Mouse (Mus musculus) T-cell, adult 2 months (primary cell): ENCODE data around the gene Rac2.

Experiments
- DNase-seq: peaks from one replicate; pipeline ENCODE4 v3.0.0; 2022; ENCODE audit warnings: low spot score

Rac2 gene

DNA sequence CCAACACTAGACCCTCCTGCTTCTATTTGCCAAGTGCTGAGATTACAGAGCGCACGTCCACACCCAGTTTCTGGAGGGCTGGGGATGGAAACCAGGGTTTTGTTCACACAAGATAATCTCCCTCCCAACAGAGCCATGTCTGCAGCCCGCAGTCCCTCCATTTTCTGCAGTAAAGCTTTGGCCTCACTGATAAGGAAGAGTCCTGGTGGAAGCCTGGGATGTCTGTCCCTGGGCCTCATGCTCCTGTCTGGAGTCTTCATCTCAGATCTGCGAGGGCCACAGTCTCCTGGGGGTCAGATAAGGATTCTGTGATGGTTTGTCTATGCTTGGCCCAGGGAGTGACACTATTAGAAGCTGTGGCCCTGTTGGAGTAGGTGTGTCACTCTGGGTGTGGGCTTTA is 15.5 kb upstream of the Rac2 start:
- DNase-seq: no peak

DNA sequence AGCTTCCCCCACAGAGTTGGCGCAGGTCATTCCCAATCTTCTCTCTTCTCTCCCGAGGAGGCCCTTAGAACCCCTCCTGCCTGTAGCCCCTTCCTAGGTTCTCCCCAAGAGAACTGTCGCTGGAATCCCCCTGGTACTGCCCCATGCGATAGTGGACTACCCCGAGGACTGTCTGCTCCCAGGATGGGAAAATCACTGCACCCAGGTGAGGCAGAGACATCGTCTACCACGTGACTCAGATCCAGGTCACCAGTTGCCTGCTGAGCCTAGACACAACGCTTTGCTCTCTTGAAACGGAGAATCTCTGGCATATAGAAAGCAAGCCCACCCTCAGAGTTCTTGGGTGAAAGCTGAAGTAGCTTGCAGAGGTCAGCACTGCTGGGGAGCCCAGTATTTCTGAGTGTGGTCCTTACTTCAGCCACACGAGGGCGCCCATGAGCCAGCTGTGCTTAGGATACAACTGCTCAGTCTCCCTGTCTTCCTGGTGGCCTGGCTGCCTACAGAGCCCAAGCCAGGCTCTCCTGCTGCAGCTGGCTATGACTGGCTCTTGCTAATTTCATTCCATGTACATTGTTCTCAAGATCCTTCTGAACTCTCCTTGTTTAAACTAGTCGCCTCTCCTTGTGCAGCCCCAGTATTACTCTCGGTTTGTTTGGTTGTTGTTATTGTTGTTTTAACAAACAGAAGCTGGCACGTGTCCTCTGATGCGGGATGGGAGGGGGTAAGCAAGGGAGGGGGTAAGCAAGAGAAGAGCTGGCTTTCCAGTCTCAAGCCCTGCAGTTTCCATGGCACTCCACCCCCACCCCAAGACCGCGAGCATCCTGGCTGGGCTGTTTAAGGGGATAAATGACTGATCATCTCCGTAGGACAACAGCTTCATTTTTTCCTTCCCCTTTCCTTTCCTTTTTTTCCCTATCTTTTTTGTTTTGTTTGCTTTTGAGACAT is 14.7 kb upstream of the Rac2 start:
- peak; percentile 78 for DNase-seq

DNA sequence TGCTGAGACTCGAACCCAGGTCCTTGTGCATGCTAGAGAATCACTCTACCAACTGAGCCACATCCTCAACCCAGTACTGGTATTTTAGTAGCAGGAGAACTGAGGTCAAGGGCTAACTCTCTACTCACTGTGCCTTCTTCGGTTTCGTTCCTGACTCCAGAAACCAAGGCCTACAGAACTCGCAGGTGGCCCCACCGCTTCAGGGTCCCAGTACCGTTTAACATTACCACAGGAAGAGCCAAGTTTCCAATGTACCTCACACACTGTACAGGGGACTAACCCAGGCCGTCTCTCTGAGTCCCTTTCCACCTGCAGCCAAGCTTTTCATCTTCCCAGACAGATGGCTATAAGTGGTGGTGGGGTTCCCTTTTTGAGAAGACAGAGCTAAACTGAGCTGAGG is 12.8 kb upstream of the Rac2 start:
- no peak for DNase-seq

DNA sequence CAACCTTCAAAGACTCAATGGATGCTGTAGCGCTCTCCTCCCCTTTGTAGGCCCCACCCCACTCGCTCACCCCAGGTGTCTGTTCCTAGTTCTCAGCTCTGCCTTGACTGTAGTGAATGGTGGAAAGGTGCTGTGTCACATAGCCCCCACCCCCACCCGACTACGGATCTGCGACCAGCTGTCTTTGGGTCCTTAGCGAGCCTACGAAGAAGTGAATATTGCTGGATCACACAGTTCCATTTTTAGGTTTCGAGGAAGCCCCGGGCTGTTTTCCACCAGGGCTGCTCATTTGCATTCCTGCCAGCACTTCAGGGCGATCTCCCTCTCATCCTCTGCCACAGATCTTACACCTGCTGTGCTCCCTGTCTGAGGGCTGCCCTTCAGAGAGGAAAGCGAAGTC is 10.8 kb upstream of the Rac2 start:
- no peak for DNase-seq

DNA sequence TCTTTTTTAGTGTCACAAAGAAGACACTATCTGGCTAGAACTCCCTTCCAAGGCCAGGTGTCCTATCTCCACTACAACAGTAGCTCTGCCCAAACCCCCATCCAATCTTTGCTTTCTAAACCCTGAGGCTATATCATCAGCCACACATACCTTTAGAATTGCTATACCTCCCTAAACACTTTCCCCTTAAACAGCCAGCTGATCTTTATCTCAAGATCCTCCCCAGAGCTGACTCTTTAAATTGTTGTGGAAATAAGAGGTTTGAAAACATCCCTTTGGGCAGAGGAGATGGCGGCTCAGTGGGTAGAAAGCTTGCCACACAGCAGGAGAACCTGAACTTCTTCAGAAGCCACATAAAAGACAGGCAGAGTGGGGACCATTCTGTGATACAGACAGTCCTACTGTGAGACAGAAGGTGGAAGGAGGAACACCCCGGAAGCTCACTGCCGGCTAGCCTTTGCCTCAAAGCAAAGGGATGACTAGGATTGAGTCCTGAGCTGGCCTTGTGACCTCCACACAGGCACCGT is 3.8 kb upstream of the Rac2 start:
- peak; percentile 75 for DNase-seq

DNA sequence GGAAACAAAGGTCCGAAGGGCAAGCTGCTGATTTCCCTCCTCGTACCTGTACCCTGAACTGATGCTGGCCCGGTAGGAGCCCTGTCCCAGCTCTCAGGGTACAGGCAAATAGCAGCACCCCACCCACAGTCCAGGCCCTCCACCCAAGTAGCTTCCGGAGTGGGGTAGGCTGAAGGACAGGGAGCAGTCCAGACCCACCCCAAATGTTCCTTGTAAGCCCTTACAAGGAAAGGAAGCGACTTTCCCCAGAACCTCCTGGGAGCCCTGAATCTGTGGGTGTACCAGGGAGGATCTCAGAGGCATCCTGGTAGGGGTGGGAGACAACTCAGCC is 348 bp downstream of the Rac2 start:
- DNase-seq: no peak

DNA sequence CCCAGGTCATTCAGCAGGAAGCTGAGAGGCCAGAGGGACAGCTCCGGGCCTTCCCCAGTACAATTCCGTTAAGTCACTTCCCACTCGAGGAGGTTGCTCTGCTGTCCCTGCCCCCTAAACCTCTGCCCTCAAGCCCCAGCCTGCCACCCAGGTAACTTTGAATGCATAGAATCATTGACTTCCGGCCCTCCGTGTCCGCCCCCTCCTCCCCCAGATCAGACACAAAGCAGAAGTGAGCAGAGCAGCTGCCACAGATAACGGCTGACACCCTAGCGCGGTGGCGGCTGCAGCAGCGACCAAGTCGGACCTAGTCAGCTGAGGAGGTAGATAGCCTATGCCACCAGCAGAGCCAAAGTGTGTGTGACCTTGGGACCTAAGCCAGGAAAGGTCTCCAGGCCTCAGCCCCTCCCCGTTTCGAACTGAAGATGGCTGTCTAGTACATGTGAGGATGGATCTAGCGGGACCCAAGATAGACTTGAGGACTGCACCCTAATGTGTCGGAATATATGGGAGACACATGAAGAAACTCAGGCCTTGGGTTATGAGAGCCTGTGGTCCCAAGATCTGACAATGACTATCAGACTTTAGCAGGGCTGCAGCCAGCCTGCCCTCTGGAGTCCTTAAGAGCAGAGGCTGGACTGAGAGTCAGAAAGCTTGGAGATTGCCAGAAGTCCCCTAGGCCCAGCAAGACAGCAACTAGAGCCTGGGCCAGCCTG is 871 bp downstream of the Rac2 start:
- DNase-seq: peak; percentile 79

DNA sequence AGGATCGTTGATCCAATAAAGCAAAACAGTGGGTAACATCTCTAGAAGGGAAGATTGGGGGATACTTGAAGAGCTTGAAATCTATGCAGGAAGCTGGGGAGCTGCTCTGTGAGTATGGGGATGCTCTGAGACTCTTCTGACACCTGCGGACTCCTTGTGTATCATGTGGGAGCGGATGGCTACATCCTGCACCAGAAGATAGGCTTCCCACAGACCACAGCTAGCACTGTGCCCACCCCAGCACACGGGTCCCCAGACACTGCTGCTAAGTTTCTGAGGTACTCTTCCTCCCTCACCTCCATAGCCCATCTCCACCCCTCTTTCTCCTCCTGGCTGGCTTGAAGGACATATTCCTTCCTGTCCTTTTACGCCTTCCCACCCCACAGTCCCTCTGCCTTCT is 2.4 kb downstream of the Rac2 start:
- no peak for DNase-seq

DNA sequence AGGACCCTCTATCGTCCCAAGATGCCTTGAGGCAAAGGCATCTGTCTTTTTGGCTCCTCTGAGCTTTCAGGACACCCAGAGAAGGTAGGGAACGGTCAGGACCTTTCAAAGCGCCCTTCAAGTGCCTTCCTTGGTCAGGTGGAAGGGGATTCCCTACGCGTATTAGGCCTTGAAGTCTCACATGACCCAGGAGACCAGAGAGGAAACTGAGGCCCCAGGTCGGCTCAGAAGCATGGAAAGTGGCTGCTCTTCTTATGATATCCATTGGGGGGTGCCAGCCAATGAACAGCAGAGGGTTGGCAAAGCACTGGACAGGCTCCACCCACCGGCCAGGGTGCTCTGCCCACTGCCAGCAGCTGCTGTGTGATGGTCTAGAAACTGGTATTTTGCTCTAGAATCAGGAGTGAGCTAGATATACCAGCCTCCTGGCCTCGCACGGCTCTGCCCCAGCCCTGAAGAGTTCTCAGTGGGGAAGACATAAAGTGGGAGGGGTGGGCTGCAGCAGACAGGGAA is 4.9 kb downstream of the Rac2 start:
- DNase-seq: no peak

DNA sequence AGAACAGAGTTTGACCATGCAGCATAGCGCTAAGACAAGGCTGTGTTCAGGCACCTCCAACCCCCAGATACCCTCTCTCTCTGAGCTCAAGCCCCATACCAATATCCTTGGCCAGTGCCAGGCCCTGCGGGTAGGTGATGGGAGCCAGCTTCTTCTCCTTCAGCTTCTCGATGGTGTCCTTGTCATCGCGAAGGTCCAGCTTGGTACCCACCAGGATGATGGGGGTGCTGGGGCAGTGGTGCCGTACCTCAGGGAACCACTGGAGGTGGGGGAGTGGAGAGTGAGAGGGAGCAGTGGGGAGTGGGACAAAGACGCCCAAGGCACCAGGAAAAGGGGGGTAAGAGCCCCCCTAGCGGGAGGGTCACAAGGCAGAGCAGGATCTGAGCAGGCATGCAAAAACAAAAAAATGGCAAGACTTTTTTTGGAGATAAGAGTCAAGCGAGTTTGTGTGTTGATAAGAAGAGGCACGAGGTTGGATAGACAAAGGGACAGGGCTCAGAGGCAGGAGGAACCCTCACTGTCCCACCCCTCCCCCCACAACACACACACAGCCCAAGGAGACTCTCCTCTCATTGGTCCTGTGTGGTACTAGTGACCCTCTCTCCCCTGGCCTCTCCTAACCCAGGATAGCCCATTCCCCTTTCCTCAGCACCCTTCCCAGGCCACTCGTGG is 7.7 kb downstream of the Rac2 start:
- no peak for DNase-seq

DNA sequence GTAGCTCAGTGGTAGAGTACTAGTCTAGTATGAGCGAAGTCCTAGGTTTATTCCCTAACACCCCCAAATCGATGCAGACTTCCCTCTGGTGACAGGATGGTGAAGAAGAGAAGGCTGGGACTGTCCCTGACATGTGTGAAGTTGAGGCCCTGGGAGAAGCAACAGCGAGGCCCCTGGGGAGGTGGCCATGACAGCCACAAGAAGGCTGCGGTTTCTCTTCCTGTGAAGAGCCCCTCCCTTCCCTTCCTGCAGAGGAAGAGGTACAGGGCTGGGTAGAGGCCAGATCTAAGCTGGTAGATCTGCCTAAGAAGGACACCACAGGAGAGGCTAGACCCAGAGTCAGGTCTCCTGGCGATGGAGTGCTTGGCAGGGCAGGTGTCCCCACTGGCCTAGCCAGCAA is 8.6 kb downstream of the Rac2 start:
- DNase-seq: peak; percentile 86

DNA sequence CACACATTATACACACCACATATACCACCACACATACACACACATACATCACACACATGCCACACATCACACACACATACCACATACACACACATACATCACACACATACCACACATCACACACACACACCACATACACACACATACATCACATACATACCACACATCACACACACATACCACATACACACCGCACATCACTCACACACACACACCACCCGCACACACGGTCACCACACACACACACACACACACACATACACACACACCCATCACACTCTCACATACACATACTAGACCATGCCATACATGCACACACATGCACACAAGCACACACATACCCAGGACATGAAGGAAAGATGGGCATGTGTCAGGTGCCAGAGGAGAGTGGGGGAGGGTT is 9.2 kb downstream of the Rac2 start:
- DNase-seq: no peak

DNA sequence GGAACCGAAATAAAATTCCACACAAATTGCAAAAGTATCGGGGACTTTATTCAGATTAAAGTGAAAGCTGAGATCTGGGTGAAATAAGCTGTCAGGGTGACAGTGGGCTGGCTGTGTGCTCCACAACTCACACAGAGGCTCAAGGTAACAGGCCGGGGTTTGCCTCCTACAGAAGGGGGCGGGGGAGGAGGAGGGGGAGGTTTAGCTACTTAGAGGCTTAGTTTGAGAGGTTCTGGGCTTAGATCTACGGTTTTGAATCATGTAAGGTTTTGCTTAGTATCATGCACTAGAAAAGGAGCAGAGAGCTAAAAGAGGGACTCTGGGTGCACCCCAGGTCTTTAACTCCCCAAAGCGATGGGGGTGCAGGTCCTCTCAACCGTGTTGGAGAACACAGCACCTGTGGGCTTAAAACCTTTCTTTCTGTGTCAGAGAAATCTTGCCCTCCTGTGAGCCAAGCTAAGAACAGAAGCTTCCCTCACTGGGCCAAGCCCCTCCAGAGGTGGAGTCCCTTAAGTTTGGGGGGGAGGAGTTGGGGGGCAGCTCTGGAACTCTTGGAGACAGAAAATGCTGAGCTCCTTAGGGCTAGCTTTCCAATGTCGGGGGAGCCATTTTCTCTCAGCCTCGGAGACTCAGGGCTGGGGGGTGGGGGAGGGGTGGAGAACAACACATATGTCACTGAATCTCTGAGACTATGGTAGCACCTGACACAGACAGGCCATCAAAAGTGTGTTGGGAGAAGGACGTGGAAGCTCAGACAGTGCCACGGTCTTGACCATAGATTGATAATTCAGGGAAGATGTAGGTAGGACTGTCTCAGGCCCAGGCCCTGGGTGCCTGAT is 13.2 kb downstream of the Rac2 start:
- DNase-seq: no peak

DNA sequence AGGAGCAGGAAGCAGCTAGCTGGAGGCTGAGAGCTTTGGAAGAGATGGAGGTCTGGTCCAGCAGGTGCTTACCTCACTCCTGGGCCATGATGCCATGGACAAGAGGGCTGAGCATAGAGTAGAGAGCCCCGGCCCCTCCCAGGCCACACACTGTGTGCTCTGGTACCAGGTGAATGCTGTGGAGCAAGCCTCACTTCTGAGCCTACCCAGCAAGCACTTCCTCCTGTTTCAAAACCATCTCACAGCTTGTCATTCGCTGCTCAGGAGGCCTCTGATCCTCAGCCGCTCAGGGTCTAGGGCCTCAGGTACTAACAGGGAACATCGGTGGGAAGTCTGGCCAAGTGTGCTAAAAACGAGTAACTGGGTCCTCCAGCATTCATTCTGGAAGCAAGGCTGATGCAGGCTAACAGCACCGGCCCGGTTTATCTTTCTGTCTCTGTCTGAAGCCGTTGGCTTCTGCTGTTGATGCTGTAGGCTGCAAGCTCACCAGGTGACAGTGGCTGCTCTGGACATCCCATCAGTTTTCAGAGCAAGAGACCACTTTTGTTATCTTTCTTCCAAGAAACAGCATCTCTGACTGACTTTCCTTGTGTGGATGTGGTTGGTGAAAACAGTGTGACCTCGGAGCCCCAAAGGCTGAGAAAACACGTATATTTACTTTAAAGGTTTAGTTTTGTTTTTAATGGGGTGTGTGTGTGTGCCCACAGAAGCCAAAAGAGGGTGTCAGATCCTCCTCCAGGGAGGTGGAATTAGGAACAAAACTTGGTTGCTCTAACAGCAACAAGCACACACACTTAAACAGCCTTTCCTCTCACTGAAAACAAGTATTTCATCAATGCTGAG is 14.7 kb downstream of the Rac2 start:
- peak; percentile 65 for DNase-seq

DNA sequence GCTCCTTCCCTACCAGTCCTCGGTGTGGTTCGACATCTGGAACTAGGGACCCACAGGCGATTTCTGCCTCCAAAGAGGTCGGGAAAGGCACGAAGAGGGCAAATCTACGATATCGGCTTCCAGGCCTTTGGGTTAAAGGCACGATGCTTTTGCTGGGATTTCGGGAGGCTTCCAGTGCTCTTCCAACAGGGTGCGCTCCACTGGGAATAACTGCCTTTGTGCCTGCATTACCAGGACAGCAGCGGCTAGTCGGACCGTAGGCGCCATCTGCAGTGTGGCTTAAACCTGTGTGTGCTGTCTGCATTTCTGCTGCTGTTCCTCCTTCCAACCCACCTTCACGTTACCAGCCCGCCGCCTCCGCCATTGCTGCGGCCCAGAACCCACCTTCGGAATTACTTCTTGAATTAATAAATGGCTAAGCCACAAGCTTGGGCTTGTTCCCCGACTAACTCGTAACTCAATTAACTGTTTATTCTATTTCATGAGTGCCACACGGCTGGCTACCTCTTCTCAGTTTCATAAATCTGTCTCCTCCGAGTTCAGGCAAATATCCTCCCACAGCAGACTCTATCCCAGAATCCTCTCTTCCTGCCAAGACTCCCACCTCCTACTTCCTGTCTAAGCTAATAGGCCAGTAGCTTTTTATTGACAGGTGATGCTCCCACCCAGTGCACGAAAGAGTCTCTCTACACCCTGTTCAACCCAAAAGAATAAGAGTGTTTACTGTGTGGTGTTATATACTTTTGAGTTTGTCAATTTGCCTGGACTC is 17.9 kb downstream of the Rac2 start:
- no peak for DNase-seq

DNA sequence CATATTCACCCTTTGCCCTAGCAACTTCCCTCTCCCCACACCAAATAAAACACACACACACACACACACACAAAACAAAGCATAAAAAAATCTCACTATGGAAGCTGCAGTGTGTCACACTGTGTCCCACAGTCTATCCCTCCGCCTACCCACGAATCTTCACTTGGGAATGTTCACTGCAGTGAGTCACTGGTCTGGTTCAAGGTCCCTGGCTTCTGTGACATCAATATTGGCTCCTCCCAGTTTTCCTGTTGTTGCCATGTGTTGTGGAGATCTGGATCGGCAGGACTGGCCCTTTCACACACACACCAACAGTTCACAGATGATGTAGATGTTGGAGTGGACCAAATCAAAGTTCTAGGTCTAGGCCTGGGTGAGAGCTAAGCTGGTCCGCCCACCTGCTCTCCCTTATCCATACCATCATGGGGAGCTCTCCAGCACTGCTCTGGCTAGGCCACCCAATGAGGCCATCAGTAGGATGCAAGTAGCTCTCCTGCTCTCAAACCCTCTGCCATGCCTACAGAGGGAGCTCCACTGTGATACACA is 23.3 kb downstream of the Rac2 start:
- no peak for DNase-seq

DNA sequence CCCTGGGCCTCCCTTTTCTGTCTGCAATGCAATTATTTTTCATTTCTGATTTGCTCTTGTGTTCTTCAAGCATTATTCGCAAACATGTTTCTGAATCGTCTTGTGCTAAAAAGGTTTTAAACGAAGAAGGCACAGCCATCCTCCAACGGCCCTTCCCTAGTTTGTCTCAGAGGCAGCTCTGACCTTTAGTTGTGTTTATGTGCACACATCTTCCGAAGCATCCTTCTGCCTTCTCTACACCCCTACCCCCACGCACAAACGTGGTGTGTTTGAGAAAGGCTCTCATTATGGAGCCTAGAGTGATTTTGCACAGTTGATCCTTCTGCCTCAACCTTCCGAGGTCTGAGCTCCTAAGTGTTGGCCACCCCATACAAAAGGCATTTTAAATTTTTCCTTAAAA is 23.9 kb downstream of the Rac2 start:
- DNase-seq: no peak

DNA sequence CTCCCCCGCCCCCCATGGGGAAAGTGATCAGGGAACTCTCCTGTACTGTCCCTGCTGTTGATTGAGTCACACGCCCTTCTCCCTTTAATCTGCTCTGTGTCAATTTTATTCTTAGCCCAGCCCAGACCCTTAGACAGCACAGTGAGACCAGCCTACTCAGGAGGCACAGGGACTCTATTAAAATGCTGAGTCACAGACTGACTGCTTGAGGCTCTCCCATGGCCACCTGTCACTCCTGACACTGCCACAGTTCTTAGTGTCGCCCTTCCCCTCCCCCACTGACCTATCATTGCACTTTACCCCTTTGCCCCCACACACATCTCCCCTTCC is 24.3 kb downstream of the Rac2 start:
- no peak for DNase-seq

DNA sequence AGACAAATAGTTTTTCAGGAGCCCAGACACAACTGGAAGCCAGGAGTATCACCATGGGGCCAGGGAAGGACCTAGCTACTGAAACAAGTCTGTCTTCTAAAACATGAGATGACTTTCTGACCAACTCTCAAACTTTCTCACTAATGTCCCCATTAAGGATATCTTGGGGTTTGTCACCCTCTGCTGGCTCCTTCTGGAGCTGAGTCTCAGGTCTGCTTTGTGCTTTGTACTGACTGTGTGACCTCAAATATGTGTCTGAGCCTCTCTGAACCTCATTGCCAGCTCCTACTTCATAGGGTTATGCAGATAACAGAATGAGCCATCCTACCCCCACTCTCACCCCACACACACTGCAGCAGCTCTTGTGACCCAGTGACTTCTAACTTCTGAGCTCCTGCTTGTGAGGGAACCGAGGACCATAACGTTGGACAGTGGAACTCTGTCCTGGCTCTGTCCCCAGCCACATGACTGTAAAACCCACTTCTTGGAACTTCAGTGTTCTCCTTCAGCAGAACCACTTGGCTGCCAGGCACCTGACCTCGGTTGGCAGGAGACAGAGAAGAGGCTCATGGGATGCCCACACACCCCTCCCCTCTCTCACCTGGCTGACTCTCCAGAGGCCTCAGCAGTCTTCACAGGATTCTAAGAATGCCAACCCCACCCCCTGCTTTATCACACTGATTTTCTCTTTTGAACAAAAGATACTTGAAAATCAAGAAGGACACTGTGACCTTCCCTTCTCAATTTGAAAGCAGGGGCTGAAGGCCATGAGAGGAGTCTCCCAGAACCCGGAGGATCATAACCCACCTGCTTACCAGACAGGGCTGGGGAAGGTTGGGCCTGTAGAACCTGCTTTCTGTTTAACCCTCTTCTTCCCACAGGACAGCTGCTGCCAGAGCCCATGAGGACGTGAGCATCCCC is 24.9 kb downstream of the Rac2 start:
- peak; percentile 68 for DNase-seq
